Mouse (Mus musculus): Measurements from ENCODE around the gene Ttpal. TPM values are rescaled to one million over a fixed set of nuclear protein-coding genes. Genes with fewer than 3 reads are reported as not detected.

Ttpal gene
- polyA plus RNA-seq, 1 experiment, result not detected

DNA sequence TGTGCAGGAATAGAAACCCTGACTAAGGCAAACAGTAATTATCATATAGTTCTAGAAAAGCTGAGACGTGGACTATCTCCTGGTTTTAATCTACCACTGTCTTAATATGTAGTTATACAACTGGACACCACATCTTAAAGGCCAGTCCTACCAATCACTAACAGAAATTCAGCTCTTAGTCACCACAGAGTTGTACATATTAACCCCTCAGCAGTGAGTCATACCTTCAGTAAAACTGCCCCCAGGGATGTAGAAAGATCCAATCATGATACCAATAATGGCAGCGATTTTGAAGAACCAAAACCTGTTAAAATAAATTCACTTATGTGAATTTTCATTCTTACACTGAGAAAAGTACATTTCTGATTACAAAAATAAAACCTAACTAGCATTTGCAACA lies 32.1 kb downstream of the Ttpal start:
- Histone ChIP-seq H3K27ac (ENCODE audit: insufficient read depth, low read depth, low read length) (no peak overlapping the region), H3K4me3 (ENCODE audit: insufficient read depth, low read depth, low read length) (no peak overlapping the region), H3K4me1 (ENCODE audit: control insufficient read depth, insufficient read depth, low read length) (peaks cover 4% of the 10 kb centered on the region)
- TF ChIP-seq CTCF (IDR thresholded peaks at IDR 0.05; ENCODE audit: insufficient read depth, low read depth, low read length) (no peak), POLR2A (IDR thresholded peaks at IDR 0.05; ENCODE audit: insufficient read depth, low read depth, low read length) (no peak)
- 74% methylated on average over 2 of the region's 2 CpGs for WGBS

DNA sequence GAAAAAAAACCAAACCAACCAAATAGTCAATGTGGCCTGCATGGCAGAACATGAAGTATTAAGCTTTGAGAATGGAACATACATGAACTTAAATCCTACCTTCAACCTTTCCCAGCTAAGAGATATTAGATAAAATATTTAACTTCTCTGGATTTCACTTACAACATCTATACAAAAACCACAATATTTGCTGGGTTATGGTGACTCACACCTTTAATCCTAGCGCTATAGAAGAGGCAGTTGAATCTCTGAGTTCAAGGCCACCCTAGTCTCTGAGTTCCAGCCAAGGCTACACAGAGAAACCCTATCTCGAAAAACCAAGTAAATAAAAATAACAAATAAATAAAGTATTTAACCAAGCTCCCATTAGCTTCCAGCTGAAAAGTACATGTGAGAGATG lies 33.9 kb downstream of the Ttpal start:
- Histone ChIP-seq H3K4me1 (ENCODE audit: control insufficient read depth, insufficient read depth, low read length) (peaks cover 6% of the 10 kb centered on the region), H3K4me3 (ENCODE audit: insufficient read depth, low read depth, low read length) (no peak overlapping the region), H3K27ac (ENCODE audit: insufficient read depth, low read depth, low read length) (no peak overlapping the region)
- TF ChIP-seq POLR2A (IDR thresholded peaks at IDR 0.05; ENCODE audit: insufficient read depth, low read depth, low read length) (no peak), CTCF (IDR thresholded peaks at IDR 0.05; ENCODE audit: insufficient read depth, low read depth, low read length) (no peak)
- 91% methylated on average over 2 of the region's 2 CpGs for WGBS

DNA sequence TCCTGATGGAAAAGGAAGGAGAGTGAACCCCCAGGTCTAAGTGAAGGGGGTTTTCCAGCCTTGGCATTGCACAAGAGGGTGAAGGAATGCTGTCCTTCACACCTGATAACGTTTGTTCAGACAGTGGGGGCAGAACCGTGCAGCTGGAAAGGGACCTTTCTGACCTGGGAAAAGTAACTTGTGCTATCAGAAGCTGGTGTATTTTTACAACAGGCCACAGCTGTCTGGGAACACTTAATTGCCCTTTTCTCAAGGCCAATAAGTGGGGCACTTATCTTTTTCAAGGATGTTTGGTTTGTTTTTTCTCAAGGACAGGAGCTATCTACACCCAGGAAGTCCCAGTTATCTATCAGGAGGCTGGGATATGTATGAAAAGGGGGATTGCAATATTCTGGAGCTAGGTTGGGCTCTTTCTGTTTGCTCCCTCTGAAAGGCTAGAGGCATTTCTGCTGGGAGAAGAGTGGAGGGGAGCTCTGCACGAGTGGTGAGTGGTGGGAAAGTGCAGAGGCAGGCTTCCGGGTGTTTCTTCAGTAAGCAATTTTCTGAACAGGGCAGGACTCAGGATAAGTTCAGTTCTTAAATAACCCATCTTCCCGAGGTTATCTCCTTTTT lies 35.6 kb downstream of the Ttpal start:
- H3K27ac ChIP-seq (ENCODE audit: insufficient read depth, low read depth, low read length), result no peak overlapping the region
- WGBS, result 43% methylated on average over 5 of the region's 5 CpGs
- no peak overlapping the region for H3K4me3 ChIP-seq (ENCODE audit: insufficient read depth, low read depth, low read length)
- peaks cover 9% of the 10 kb centered on the region for H3K4me1 ChIP-seq (ENCODE audit: control insufficient read depth, insufficient read depth, low read length)
- TF ChIP-seq POLR2A (IDR thresholded peaks at IDR 0.05; ENCODE audit: insufficient read depth, low read depth, low read length) (no peak), CTCF (IDR thresholded peaks at IDR 0.05; ENCODE audit: insufficient read depth, low read depth, low read length) (no peak)

DNA sequence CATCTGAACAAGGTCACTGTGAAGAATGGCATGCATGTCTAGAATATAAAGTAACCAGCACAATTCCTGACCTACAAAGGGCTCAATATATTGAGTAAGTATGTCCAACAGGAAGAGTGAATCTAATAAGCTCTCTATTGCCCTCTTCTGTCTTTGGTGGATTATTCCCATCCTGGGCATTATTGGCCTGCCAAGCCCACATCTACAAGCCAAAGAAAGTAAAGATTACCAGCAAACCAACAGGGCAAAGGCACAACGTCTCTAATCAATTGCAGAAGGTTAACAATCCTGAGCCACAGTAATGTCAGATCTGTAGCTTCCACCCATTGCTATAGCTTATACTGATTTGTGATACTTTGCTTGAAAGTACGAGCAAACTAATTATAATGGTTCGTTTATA lies 38.4 kb downstream of the Ttpal start:
- TF ChIP-seq POLR2A (IDR thresholded peaks at IDR 0.05; ENCODE audit: insufficient read depth, low read depth, low read length) (no peak), CTCF (IDR thresholded peaks at IDR 0.05; ENCODE audit: insufficient read depth, low read depth, low read length) (no peak)
- Histone ChIP-seq H3K27ac (ENCODE audit: insufficient read depth, low read depth, low read length) (no peak overlapping the region), H3K4me3 (ENCODE audit: insufficient read depth, low read depth, low read length) (no peak overlapping the region)

DNA sequence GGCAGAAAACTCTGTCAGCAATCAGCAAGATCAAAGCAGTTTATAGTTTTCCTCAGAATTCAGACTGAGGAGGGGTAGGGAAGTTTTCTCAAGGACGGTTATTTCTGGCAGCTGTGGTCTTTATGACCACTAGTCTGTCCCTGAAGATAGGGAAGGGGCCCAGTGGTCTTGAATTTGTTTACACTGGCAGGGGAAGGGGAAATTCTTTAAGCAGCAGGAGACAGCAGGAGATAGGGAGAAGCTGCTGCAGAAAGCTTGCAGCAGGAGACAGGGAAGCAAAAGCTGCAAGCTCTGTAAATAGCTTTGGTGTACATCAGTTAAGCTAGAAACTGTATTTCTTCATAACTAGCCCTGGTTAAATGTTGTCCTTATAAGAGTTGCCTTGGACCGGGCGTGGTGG lies 39.6 kb downstream of the Ttpal start:
- Histone ChIP-seq H3K4me1 (ENCODE audit: control insufficient read depth, insufficient read depth, low read length) (peaks cover 11% of the 10 kb centered on the region), H3K4me3 (ENCODE audit: insufficient read depth, low read depth, low read length) (no peak overlapping the region), H3K27ac (ENCODE audit: insufficient read depth, low read depth, low read length) (no peak overlapping the region)
- 70% methylated on average over 3 of the region's 3 CpGs for WGBS
- TF ChIP-seq CTCF (IDR thresholded peaks at IDR 0.05; ENCODE audit: insufficient read depth, low read depth, low read length), result no peak
- TF ChIP-seq POLR2A (IDR thresholded peaks at IDR 0.05; ENCODE audit: insufficient read depth, low read depth, low read length), result no peak

More for the DNA sequence above, 38.4 kb downstream of the Ttpal start:
- 32% methylated on average over 3 of the region's 3 CpGs for WGBS
- H3K4me1 ChIP-seq (ENCODE audit: control insufficient read depth, insufficient read depth, low read length), result peaks cover 11% of the 10 kb centered on the region

DNA sequence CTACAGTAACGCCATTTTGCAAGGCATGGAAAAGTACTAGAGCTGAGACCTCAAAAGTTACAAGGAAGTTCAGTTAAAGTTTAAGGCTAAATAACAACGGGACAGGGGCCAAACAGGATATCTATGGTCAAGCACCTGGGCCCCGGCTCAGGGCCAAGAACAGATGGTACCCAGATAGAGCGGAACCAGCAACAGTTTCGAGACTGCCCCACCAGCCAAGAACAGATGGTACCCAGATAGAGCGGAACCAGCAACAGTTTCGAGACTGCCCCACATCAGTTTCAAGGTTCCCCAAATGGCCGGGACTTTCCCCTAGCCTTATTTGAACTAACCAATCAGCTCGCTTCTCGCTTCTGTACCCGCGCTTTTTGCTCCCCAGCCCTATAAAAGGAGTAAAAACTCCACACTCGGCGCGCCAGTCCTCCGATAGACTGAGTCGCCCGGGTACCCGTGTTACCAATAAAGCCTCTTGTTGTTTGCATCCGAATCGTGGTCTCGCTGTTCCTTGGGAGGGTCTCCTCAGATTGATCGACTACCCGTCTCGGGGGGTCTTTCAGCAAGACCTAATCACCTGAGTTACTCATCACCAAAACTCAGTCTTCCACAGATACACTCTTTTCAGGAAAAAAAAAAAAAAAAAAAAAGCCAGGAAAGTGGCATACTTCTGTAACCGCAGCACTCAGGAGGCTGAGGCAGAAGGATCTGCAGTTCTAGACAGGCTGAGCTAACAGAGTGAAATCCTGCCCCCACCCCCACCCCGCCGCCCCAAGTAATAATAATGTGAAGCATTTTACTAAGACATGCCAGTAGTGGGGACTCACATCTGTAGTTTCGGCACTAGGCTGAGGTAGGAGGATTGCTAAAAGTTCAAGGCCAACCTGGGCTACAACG lies 40.8 kb downstream of the Ttpal start:
- Histone ChIP-seq H3K4me3 (ENCODE audit: insufficient read depth, low read depth, low read length) (peak overlapping the region; percentile 13), H3K4me1 (ENCODE audit: control insufficient read depth, insufficient read depth, low read length) (peaks cover 9% of the 10 kb centered on the region), H3K27ac (ENCODE audit: insufficient read depth, low read depth, low read length) (no peak overlapping the region)
- TF ChIP-seq POLR2A (IDR thresholded peaks at IDR 0.05; ENCODE audit: insufficient read depth, low read depth, low read length) (no peak), CTCF (IDR thresholded peaks at IDR 0.05; ENCODE audit: insufficient read depth, low read depth, low read length) (no peak)
- WGBS, result 87% methylated on average over 30 of the region's 30 CpGs

DNA sequence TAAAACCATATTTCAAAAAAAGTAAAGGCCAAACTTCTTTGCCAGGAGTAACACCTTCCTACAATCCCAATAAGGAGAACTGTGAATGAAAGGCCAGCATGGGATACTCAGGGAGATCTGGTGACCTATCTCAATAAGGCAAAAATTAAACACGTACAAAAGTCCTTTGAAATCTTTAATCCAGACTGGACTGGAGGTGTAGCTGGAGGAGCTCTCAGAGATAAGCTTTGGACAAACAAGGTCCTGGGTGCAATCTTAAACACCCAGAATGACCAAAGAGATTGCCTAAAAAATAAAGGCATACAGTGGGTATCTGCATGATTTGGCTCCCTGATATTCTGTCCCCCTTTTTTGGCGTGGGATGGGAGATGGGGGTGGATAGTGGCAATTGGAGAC lies 41.5 kb downstream of the Ttpal start:
- Histone ChIP-seq H3K4me3 (ENCODE audit: insufficient read depth, low read depth, low read length) (no peak overlapping the region), H3K27ac (ENCODE audit: insufficient read depth, low read depth, low read length) (0 out of 2 replicates have a peak overlapping the region, but pooled peaks have one; percentile 46), H3K4me1 (ENCODE audit: control insufficient read depth, insufficient read depth, low read length) (peaks cover 9% of the 10 kb centered on the region)
- 27% methylated on average over 2 of the region's 2 CpGs for WGBS
- TF ChIP-seq CTCF (IDR thresholded peaks at IDR 0.05; ENCODE audit: insufficient read depth, low read depth, low read length), result no peak
- no peak for TF ChIP-seq POLR2A (IDR thresholded peaks at IDR 0.05; ENCODE audit: insufficient read depth, low read depth, low read length)

DNA sequence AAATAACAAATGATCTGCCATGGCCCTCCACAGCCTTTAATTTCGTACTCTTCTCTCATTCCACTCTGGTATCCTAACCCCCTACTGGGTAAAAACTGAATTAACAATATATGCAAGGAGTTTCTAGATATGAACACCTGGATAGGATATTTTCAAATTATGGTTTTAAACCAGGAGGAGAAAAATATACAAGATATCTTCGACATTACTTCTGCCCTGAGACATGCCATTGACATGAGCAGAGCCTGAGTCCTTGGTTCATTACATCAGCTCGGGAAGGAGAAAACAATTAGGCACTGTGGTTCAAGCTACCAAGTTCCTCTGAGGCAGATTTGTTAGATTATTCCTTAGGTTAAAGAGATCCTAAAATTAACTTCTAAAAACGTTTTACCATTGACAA lies 41.9 kb downstream of the Ttpal start:
- WGBS, result under 1% methylated on average over 4 of the region's 4 CpGs
- TF ChIP-seq POLR2A (IDR thresholded peaks at IDR 0.05; ENCODE audit: insufficient read depth, low read depth, low read length), result no peak
- no peak for TF ChIP-seq CTCF (IDR thresholded peaks at IDR 0.05; ENCODE audit: insufficient read depth, low read depth, low read length)

More for the DNA sequence above, 41.9 kb downstream of the Ttpal start:
- Histone ChIP-seq H3K4me1 (ENCODE audit: control insufficient read depth, insufficient read depth, low read length) (peaks cover 9% of the 10 kb centered on the region), H3K4me3 (ENCODE audit: insufficient read depth, low read depth, low read length) (peak overlapping the region; percentile 75; the same call in 1 of the 2 replicates), H3K27ac (ENCODE audit: insufficient read depth, low read depth, low read length) (peak overlapping the region; percentile 85)
